Mouse (Mus musculus) brain, adult 2 months (tissue): Measurements from ENCODE around the gene Gm28308.

ENCODE experiments used
- DNase-seq: peaks from one replicate; pipeline ENCODE4 v3.0.0; 2011; ENCODE audit warnings: low read depth, low spot score

Gene Gm28308

GRCm38 (mm10) chr6:52185222-52185621 lies 27.9 kb downstream of the Gm28308 start:
- DNase-seq, result no peak

- DNase-seq, result no peak
Measured at GRCm38 (mm10) chr6:52184668-52185067, 28.5 kb downstream of the Gm28308 start.

DNA sequence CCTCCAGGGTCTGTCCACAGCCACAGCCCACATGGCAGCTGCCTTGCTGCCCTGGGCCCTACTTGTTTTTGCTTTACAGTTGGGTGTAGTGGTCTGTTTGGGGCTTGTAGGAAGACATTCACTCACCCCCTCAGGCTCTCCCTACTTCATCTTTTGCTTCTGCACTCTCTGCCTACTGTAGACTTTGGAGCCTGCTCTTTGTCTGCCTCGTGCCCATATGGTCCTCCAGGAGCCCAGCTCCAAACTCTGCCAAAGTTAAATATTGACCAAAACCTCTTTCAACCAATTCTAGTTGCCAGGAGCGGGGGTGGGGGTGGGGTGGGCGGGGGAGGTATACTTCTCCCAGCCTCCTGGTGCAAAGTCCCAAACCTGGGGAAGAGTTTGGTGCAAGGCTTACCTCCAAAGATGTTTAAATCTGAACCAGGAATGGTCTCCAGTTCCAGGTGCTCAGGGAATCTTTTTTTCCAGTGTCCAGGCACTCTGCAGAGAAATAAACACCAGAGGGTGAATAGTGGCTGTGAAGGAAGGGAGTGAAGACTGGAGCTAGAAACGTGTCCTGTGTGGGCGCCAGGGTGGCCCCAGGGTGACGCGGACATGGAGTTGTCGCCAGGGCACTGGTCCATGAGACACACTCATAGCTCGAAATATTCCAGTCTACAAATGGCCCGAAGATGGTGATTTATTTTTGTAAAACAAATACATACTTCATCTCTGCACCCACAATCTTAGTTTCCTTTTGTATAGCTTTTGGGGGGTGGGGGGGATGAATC lies 29.6 kb downstream of the Gm28308 start:
- no peak for DNase-seq

- no peak for DNase-seq
Measured at GRCm38 (mm10) chr6:52182793-52183192, 30.3 kb downstream of the Gm28308 start.

DNA sequence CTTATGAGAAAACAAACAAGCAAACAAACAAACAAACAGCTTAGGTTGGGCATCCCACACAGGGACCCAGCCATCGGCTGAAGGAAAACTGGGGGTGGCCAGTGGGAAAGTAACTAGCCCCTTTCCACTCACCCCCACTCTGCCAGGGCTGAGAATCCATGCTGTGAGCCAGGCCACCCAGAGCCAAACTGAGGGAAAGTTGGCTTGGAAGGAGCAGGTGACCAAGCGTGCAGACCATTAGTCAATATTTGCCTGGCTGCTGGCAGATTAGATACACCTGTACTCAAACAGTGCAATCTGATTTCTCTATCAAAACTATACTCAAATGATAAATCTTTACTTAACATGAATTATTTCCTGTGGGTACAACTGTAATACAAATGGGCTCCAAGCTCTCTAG lies 31.1 kb downstream of the Gm28308 start:
- no peak for DNase-seq

DNA sequence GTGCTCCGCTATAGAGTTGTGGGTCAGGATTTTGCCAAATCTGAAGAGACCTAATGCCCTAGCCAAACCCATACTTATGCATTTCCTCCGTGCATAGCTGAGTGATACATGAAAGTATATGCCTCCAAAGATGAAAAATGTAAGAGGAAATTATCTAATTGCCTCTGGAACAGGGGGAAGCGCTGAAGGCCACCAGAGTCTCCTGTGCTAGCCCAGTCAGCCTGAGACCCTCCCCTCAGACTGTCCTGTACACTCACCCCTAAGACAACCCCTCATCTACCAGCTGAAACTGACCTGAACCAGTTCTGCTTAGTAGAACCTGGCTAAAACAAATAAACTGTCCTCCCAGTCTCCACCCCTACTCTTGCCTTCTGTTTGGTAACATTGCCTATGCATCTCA lies 32.4 kb downstream of the Gm28308 start:
- DNase-seq, result no peak

DNA sequence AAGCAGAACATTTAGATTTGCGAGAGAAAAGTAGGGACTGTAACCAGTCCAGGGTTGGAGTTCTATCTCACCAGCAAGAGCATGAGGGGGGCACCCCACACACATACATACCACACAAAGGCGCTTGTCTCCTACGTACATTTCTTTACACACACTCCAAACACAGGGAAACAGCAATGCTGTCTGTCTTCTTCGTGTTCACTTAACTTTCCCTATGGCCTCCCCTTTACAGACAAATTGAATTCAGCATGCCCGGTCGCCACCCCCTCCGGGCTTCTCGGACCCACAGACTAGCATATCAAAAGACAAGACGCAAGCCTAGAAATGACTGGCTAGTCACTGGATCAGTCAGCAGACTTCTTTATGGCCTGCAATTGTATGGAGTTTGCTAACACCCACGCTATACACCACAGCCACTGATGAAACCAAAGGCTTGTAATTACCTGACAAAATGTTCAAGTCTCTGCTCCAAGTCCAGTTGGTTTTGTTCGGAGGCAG lies 32.9 kb downstream of the Gm28308 start:
- DNase-seq, result no peak

GRCm38 (mm10) chr6:52179690-52180089 lies 33.4 kb downstream of the Gm28308 start:
- DNase-seq, result no peak

DNA sequence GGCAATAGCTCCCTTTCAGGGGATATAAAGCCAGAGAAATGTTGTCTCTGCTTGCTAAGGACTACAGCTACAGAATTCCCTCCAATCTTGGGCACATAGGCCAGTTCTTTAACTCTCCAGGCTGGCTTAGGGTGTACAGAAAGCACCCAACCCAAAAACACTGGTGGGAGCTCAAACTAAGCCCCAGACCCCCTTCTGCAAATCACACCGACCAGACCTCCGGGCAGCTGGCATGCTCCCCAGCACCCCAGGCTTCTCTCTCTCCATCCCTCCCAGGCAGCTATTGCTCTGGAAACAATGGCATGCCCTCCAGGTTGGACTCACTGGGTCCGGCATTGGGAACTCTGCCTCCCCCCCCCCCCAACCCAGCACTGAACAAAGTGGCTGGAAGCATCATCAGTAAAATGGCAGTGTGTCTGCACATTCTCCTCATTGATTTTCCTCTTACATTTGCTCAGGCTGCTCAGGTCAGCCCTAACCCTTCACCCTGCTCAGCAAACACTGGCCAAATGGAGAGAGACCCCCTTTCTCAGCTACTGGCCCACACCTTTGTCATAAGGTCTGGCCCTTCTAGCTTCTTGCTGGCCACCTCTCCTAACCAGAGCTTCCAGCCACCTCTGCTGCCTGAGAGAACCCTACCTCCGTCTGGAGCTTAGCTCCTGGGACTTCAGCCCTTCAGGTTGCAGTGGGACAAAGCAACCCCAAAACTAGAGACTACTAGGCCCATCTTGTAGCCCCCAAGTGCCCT lies 34.0 kb downstream of the Gm28308 start:
- no peak for DNase-seq

GRCm38 (mm10) chr6:52177806-52178205 lies 35.3 kb downstream of the Gm28308 start:
- no peak for DNase-seq

GRCm38 (mm10) chr6:52177061-52177735 lies 35.9 kb downstream of the Gm28308 start, which contains the start of gene 5730596B20Rik:
TSS of gene 5730596B20Rik (plus strand) at chr6:52177498.
- no peak for DNase-seq

DNA sequence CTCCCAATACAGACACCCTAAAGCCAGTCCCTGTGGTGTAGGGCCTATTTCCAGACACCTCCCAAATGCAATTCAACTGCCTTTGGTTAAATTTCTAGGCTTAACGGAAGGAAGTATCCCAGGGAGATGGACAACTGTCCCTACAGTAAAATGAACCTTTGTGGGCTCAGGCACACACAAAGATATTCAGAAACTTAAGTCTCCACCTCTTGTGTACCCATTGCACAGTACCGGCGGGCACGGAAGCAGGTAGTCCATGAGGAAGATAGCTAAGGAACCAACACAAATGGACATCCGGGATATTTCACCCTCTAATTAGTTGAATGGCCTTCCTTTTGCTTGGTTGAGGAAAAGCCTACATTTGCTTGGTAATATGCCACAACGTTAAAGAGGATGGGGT lies 36.7 kb downstream of the Gm28308 start:
- DNase-seq, result no peak

DNA sequence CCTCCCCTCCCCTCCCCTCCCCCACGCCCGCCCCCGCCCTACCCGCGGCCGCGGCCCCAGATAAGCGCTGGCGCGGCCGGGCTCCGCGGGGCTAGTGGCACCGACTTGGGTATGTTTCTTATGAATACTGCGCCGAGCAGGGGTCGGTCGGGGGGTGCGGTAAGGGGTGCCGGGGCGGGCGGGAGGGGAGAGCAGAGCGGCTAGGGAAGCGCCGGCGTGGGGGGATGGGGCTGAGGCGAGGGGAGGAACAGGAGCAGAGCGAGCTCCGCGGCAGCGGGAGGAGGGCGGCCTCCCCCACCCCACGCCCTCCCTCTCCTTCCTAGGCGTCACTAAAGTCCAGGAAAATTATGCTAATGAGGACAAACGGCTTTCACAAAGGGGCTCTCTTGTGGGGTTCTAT lies 37.3 kb downstream of the Gm28308 start:
- DNase-seq, result no peak

DNA sequence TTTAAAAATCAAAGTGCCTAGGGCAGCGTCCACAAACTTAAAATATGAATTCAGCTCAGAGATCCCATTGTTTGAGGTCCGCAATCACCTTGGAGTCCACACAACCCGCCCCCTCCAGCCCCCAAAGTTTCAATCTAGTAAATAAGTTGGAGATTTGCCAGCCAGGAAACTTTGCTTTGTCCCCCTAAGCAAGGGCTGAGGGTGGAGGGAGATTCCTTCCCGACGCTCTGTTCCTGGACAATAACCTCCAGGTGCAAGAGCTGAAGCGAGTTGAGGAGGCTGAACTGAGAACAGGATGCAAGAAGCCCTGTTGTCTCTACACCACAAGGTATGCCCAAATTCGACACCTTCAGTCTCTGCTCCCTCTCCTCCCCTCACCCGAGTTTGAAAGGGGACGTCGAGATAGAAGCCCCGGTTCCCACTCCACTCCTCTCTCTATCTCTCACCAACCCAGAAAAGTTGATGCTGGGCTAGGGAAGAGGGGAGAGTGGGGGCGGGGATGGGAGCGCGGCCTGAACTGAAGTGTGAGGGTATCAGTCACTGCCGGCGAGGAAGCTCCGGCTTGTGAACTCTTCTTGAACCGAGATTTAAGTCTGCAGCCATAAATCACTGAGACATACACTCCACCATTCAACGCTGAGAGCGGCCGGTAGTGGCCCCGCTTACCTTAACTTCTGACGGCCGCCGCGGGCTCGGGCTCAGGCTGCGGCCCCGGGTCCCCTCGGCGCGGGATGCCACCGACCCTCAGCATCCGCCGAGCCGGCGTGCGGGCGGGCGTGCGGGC lies 38.0 kb downstream of the Gm28308 start:
- no peak for DNase-seq

- DNase-seq, result no peak
Measured at GRCm38 (mm10) chr6:52173648-52174047, 39.5 kb downstream of the Gm28308 start.

GRCm38 (mm10) chr6:52172501-52172900 lies 40.6 kb downstream of the Gm28308 start:
- peak; percentile 38 for DNase-seq

DNA sequence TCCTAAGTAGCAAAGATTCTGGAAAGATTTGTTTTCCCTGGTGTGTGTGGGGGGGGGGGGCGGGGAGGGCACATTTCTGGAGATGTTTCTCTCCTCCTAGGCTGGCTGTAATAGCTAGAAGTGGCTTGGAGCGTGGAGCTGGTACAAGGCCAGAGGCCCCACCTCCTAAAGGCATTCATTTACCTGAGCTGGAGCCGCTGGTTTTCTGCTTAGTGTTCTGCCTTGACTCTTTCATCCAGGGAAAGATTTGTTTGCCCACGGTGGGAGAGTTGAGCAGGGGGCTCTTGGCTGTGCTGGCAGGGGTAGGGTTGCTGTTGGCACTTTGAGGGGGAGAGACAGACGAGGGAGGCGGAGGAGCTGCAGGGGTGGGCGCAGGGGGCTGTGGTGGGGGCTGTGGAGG lies 41.2 kb downstream of the Gm28308 start:
- DNase-seq, result no peak

DNA sequence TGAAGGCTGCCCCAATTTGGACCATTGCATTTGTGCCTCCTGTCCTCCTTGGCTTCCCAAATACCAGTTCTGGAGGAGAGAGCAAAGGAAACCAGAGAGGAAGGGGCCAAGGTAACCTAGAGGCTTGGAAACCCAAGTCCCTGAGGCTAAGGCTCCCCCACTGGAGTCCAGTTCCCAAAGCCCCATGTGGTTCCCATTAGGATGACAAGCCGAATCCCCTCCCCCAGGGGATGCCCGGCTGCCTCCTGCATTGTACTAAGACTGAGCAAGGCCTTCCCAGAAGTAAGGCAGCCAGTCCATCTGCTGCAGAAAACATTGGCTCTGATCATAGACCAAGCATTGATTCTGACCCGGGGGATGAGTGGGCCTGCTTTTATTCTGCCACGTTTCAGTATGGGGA lies 41.8 kb downstream of the Gm28308 start:
- DNase-seq, result no peak

GRCm38 (mm10) chr6:52170898-52171223 lies 42.3 kb downstream of the Gm28308 start:
- no peak for DNase-seq

DNA sequence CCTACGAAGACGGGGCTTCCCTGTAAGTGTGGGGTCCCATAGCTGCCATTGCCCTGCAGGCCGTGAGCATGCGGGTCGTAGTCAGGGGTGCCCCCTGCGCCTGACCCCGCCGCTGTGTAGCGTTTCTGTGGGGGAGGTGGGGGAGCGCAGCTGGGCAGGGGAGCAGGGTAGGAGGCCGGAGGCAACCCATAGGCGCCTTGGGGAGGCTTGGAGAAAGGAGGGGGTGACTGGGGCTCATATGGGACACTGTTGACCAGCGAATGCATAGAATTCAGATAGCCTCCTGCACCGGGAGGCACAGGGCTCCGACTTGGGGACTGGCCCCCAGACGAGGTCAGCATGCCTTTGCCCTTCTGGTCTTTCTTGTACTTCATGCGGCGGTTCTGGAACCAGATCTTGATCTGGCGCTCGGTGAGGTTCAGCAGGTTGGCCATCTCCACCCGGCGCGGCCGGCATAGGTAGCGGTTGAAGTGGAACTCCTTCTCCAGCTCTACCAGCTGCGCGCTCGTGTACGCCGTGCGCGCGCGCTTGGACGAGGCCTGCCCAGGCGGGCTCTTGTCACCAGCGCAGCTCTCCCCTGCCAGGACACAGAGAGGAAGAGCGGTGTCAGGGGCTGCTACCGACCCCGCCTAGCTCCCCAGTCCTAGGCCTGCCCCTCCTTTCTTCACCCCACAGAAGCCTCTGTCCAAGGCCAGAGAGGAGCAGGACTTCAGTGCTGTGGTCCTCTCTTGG lies 42.8 kb downstream of the Gm28308 start:
- DNase-seq, result no peak
